14 mouse cellular contexts compared by ENCODE assay signal in genomic region chr11:3773136-3773535, GRCm38 (mm10).
DNase-seq lines count a peak whose midpoint lies in the region; ATAC-seq lines count a peak whose summit lies in the region.
"Had no signal": no experiment of that assay in that cellular context is flagged by ENCODE, and none has a peak within 500 bp of the region (broad histone marks: within the 10 kb centered on the region; RNA-seq: fewer than 3 reads in every experiment).

No protein-coding gene starts in this region.

- ATAC-seq in megakaryocyte, adult 5-6 weeks (ENCODE audit: poor library complexity, severe bottlenecking), result no peak
- ATAC-seq in hindbrain, embryonic 15.5 days (ENCODE audit: low FRiP score, low read depth), result 0 out of 2 replicates have a peak, but pooled peaks have one; percentile 10
- ATAC-seq in neural tube, embryonic 14.5 days (ENCODE audit: low read depth), result no peak
- ATAC-seq: activated CD4-positive, CD25-positive, alpha-beta regulatory T cell, adult 4 months; inflammation-experienced regulatory T-cells, adult 6 months had no signal

- H3K36me3 ChIP-seq in megakaryocyte, embryonic 14.5 days (replicated peaks; ENCODE audit: low read length), result no peaks in the 10 kb centered on the region
- peaks cover 8% of the 10 kb centered on the region; the same call in 1 of the 2 replicates for H3K36me3 ChIP-seq in hindbrain, embryonic 15.5 days
- no peaks in the 10 kb centered on the region for H3K36me3 ChIP-seq in neural tube, embryonic 14.5 days (ENCODE audit: control insufficient read depth, insufficient read depth, low read length)
- H3K36me3 ChIP-seq: heart, embryonic 15.5 days; lung, embryonic 15.5 days had no signal

- peaks cover 15% of the 10 kb centered on the region for H3K4me1 ChIP-seq in megakaryocyte, embryonic 14.5 days
- peaks cover 28% of the 10 kb centered on the region for H3K4me1 ChIP-seq in hindbrain, embryonic 15.5 days (replicated peaks)
- peaks cover 5% of the 10 kb centered on the region; the same call in 1 of the 2 replicates for H3K4me1 ChIP-seq in neural tube, embryonic 14.5 days (ENCODE audit: control insufficient read depth, insufficient read depth, low read length)

- no peak overlapping the region for H3K27ac ChIP-seq in hindbrain, embryonic 15.5 days (replicated peaks)
- no peak overlapping the region for H3K27ac ChIP-seq in neural tube, embryonic 14.5 days (ENCODE audit: low read depth, low read length)
- H3K27ac ChIP-seq: heart, embryonic 15.5 days; lung, embryonic 15.5 days had no signal

- peak; percentile 47 to 58 for DNase-seq in cerebellum, postnatal 14 days
- DNase-seq in MN1 (ENCODE audit: low spot score), result no peak
- DNase-seq in lung, postnatal 25 days (ENCODE audit: low spot score), result no peak
- DNase-seq in gastrocnemius, adult 8-10 months (ENCODE audit: low spot score in 2 of 2), result no peak
- DNase-seq: adrenal gland, postnatal 36 days; thymus, postnatal 25 days had no signal

- H3K4me2 ChIP-seq in hindbrain, embryonic 15.5 days, result peak overlapping the region; percentile 71
- peak overlapping the region; percentile 83 for H3K4me2 ChIP-seq in neural tube, embryonic 14.5 days (ENCODE audit: low read depth, low read length)
- H3K4me2 ChIP-seq: heart, embryonic 15.5 days had no signal

- H3K9me3 ChIP-seq in megakaryocyte, embryonic 14.5 days, result peaks cover 23% of the 10 kb centered on the region
- H3K9me3 ChIP-seq in hindbrain, embryonic 15.5 days, result no peaks in the 10 kb centered on the region
- H3K9me3 ChIP-seq in neural tube, embryonic 14.5 days (ENCODE audit: control insufficient read depth, low read length), result no peaks in the 10 kb centered on the region
- H3K9me3 ChIP-seq: heart, embryonic 15.5 days; lung, embryonic 15.5 days had no signal

- H3K27me3 ChIP-seq in megakaryocyte, embryonic 14.5 days (replicated peaks), result peaks cover 77% of the 10 kb centered on the region
- no peaks in the 10 kb centered on the region for H3K27me3 ChIP-seq in hindbrain, embryonic 15.5 days
- H3K27me3 ChIP-seq in neural tube, embryonic 14.5 days (ENCODE audit: control insufficient read depth, insufficient read depth, low read length), result peaks cover 4% of the 10 kb centered on the region; the same call in 1 of the 2 replicates

- WGBS in hindbrain, embryonic 15.5 days, result 74% methylated on average over 8 of the region's 8 CpGs
- 72% methylated on average over 8 of the region's 8 CpGs for WGBS in neural tube, embryonic 14.5 days

- H3K9ac ChIP-seq in hindbrain, embryonic 15.5 days, result peak overlapping the region; percentile 67; the same call in 1 of the 2 replicates
- peak overlapping the region; percentile 64; the same call in 1 of the 2 replicates for H3K9ac ChIP-seq in neural tube, embryonic 14.5 days (replicated peaks; ENCODE audit: low read depth, low read length)
- H3K9ac ChIP-seq: heart, embryonic 15.5 days; lung, embryonic 15.5 days had no signal

- peak overlapping the region; percentile 6 for H3K4me3 ChIP-seq in megakaryocyte, embryonic 14.5 days (replicated peaks)
- peak overlapping the region; percentile 54 for H3K4me3 ChIP-seq in hindbrain, embryonic 15.5 days
- H3K4me3 ChIP-seq in neural tube, embryonic 14.5 days (ENCODE audit: low read depth, low read length), result peak overlapping the region; percentile 52
- H3K4me3 ChIP-seq: heart, embryonic 15.5 days; lung, embryonic 15.5 days had no signal

Comparison
In these comparisons a context has a peak if more than half of its experiments do, and no peak if none do; other contexts are left out.
1. DNase-seq: peak in cerebellum, postnatal 14 days (2 of 2); none in MN1 (single experiment), lung, postnatal 25 days (single experiment) and gastrocnemius, adult 8-10 months (0 of 2).
2. Peak in every context shown above with its lines, with median percentiles within 50 percentile points of each other: H3K4me3 ChIP-seq.